Mouse (Mus musculus): ENCODE measurements around the gene Cand1.

Cand1 gene

GRCm38 (mm10) chr10:119239969-119240721 lies at the start of gene Cand1:
Gene Cand1 (minus strand): TSS chr10:119240055.
- peak; percentile 99 for DNase-seq

- DNase-seq, result no peak
These were observed 39.0 kb upstream of the Cand1 start for GRCm38 (mm10) chr10:119278871-119279270.

DNA sequence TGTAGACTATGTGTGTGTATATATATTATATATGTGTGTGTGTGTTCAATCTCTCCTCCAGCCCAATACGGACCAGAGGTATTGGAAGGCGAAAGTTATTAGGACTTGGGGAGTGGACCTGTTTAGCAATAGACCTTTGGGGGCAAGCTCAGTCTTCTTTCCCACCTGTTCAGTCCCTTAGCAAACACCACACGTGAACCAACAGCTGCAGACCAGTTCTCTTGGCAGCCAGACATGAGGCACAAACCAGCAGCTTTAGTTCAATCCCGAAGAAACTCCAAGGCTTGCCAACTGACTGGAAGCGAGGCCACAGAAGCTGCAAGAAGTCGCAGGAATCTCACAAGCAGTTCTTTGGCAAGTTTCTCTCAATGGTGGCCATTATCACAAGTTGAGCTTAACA lies 34.5 kb upstream of the Cand1 start:
- no peak for DNase-seq

GRCm38 (mm10) chr10:119272536-119272935 lies 32.7 kb upstream of the Cand1 start:
- DNase-seq, result no peak

GRCm38 (mm10) chr10:119272005-119272404 lies 32.1 kb upstream of the Cand1 start:
- no peak for DNase-seq

- no peak for DNase-seq
These were observed 31.2 kb upstream of the Cand1 start for GRCm38 (mm10) chr10:119271101-119271500.

DNA sequence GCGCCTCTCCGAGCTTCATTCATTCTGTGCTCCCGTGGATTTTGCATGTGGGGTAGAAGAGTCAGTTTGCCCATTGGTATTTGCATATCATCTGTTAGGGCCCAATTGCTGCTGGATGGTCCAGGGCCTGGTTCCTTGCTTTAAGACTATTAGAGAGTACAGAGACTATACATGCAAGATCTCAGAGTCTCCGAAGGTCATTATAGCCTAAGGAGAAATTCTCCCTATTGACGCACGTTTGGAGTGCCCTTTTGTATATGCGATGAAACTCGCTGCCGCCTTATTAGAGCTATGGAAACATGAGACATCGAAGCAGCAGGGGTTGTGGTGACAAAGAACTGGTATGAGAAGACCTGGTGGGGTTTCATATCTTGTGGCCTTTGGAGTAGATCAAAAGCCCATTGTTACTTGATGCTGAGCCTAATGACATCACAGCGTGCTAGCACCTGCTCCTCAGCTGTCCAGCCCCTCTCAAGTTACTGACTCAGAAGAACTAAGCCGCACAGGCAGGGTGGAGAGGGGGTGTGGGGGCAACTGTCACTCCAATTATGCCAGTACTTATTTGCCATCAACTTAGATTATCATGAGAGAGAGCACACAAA lies 30.6 kb upstream of the Cand1 start:
- no peak for DNase-seq

GRCm38 (mm10) chr10:119264761-119265160 lies 24.9 kb upstream of the Cand1 start:
- DNase-seq, result no peak

GRCm38 (mm10) chr10:119262821-119263220 lies 23.0 kb upstream of the Cand1 start:
- no peak for DNase-seq

GRCm38 (mm10) chr10:119257876-119258275 lies 18.0 kb upstream of the Cand1 start:
- DNase-seq, result no peak

GRCm38 (mm10) chr10:119244146-119244545 lies 4.3 kb upstream of the Cand1 start:
- DNase-seq, result no peak

- DNase-seq, result peak; percentile 71
These were observed 851 bp upstream of the Cand1 start for GRCm38 (mm10) chr10:119240722-119241089.

GRCm38 (mm10) chr10:119239633-119239968 lies 254 bp downstream of the Cand1 start:
- no peak for DNase-seq

- peak; percentile 66 for DNase-seq
These were observed 747 bp downstream of the Cand1 start for GRCm38 (mm10) chr10:119238985-119239631.

DNA sequence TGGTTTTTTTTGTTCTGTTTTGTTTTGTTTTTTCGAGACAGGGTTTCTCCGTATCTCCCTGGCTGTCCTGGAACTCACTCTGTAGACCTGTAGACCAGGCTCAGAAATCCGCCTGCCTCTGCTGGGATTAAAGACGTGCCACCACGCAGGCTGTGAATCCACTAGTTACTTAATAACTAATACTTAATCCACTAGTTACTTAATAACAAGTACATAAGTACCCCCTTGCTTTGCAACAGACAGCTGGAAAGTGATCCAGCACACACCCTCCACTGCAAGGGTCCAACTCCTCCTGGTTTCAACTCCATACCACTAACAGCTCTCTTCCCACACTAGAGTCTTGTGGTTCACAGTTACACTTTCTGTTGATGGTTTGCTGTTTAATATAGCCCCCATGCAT lies 8.3 kb downstream of the Cand1 start:
- DNase-seq, result no peak

- DNase-seq, result no peak
These were observed 9.2 kb downstream of the Cand1 start for GRCm38 (mm10) chr10:119230703-119231102.

DNA sequence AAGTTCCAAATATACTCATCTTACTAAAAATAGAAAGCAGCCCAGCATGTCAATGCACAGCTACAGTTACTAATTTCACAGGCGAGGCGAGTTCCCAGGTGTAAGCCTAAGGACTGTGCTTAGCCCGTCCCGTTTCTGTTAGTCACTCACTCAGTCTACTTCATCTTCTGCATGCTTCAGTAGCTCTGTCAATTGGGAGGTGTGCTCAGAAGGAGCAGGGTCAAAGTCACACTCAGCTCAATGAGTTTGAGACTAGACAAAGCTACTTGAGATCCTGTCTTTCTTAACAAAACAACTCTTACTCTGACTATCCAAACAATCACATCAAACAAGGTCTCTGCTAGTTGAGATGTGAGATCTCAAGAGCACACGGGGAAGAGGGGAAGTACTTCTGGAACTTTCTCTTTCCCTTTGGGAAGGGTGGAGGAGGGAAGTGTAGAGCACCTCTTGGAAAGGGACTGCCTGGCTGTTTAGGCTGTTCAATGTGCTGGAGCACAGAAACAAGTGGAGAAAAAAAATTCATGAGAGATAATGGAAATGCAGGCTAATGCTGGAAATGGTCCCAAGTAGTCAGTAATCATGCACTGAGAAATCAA lies 9.7 kb downstream of the Cand1 start:
- DNase-seq, result no peak

DNA sequence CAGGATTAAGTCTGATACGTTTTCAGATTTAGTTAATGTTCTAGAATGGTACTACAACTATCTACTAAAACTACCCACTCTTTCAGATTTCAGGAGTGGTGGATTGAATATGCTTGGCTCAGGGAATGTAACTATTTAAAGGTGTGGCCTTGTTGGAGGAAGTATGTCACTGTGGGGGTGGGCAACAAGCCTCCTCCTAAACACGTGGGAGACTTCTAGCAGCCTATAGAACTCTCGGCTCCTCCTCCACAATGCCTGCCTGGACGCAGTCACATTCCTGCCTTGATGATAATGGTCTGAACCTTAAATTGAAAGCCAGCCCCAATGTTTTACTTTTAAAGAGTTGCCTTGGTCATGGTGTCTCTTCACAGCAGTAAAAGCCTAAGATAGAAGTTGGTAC lies 16.2 kb downstream of the Cand1 start:
- DNase-seq, result no peak

DNA sequence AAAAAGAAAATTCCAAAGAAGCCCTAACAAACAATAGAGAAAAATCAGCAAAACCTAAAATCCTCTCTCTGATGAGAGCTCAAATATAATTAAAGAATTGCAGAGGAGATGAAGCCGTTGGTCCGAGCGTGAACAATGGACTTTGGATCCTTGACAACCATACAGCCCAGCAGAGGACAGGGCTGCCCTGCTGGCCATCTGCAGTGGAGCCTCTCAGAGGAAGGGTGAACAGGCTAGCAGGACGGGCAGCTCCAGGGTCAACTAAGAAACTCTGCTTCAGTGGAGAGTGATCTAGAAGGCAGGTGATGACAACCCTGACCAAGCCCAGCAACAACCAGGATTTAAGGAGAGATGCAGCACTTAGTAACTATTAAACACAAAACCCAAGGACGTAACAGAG lies 18.2 kb downstream of the Cand1 start:
- DNase-seq, result no peak

DNA sequence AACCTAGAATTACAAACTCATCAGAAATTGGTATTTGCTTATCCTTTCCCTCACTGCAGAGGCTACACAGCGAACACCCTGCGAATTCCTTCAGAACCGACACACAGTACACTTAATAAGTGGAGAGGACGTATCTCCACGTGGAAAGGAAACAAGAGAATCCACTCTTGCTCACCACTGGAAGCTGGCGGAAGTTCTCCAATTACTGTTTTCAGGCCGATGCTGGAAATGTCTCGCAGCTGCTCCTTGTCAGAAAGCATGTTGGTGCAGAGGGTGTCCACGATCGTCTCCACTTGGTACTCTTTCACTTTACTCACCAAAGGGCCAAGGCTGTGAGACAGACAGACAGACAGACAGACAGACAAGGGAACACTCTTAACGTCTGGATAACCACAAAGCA lies 20.4 kb downstream of the Cand1 start:
- DNase-seq, result no peak

- no peak for DNase-seq
These were observed 21.4 kb downstream of the Cand1 start for GRCm38 (mm10) chr10:119218274-119219080.

DNA sequence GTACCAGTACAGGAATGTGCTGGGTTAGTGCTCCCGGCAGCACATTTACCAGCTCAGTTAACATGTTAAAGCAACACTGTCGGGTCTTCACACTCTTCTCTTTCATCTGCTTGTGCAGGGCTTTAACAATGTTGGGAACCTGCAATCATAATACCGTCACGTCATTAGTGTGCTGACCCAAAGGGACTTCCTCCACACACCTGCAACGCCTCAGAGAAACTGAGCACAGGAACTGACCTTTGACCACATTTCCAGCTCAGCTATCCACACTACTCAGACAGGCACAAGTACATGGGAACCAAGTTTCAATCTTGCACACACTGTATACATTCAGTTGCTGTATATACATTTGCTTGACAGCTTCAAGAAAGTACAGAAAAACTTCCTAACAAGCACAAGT lies 27.4 kb downstream of the Cand1 start:
- DNase-seq, result no peak

DNA sequence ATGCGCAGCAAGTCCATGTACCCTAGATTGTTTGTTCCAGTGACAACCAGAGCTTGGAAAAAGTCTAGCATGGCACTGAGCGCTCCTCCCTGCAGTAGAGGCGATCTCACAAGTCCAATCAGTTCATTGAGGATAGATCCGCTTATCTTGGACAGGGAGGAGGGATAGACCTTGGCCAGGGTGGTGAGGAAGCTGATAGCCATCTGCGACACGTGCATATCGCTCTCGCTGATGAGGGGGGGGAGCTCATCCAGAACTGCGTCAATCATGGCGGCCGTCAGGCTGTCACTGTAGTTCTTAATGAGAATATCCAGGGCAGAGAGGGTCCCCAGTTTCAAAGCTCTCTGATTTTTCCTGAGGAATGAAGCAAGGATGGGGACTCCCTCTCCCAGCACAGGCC lies 28.6 kb downstream of the Cand1 start:
- DNase-seq, result no peak
